Comparison of ENCODE assay signal across 9 mouse cellular contexts in the genomic region with DNA sequence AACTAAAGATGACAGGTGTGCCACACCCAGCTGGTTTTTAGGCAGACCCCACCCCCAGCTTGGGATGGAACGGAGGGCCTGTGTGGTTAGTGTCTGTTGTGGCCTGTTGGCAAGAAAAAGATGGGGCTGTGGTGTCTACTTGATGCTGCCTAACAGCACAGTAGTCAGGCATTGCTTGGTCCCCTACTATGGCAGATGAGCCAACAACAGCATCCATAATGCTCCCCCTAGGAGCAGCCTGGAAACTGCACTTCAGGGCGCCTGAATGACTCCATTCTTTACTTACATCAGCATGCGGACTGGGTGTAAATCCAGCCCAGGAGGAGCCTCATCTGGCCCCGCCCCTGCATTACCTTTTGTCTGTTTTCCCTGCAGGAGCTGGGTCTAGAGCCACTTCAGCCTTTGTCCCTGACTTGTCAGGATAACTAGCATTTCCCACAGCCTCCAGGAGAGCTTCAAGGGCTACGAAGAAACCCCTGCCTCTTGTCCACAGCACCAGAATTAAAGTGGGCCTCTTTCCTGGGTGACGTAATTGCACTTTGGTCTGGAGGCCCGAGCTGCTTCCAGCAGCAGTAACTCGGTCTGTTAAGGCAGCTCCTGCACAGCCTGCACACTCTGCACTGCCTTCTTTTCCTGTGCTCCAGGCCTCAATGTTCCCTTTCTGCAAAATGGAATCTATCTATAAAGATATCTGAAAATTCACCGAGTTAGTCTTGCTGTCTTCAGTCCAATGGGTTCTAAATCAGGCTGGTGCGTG.
A peak's percentile ranks its signal among the peaks of the same experiment; 100 is the strongest.
DNase-seq lines count a peak whose midpoint lies in the region; ATAC-seq and TF ChIP-seq lines count a peak whose summit lies in the region.
"Had no signal": no experiment of that assay in that cellular context is flagged by ENCODE, and none has a peak within 500 bp of the region (broad histone marks: within the 10 kb centered on the region; RNA-seq: fewer than 3 reads in every experiment).

No protein-coding gene starts in this region.

- H3K27me3 ChIP-seq in kidney, postnatal 0 days (ENCODE audit: insufficient read depth, low read length): no peaks in the 10 kb centered on the region
- no peaks in the 10 kb centered on the region for H3K27me3 ChIP-seq in stomach, embryonic 15.5 days (replicated peaks)

- DNase-seq in kidney, postnatal 0 days (ENCODE audit: low spot score): no peak
- DNase-seq in kidney, postnatal 14 days: no peak
- peak; percentile 72 for DNase-seq in embryo, embryonic 10.5 days (ENCODE audit: low spot score)
- no peak for DNase-seq in adipocyte (ENCODE audit: low spot score)
- DNase-seq in testis, postnatal 10 days (ENCODE audit: low spot score): no peak
- DNase-seq in heart, postnatal 36 days: no peak

- no peak overlapping the region for H3K4me3 ChIP-seq in kidney, postnatal 0 days (replicated peaks; ENCODE audit: low read depth, low read length)
- no peak overlapping the region for H3K4me3 ChIP-seq in stomach, embryonic 15.5 days (replicated peaks)
- H3K4me3 ChIP-seq: kidney, embryonic 15.5 days had no signal

- H3K9me3 ChIP-seq in kidney, postnatal 0 days (replicated peaks; ENCODE audit: low read length): no peaks in the 10 kb centered on the region
- H3K9me3 ChIP-seq in stomach, embryonic 15.5 days: no peaks in the 10 kb centered on the region
- H3K9me3 ChIP-seq: kidney, embryonic 15.5 days had no signal

- intact Hi-C loops in heart, postnatal 36 days (cut with DNase I): loop anchor here (5.0 kb wide), 2 partner anchors 353 to 708 kb away; a partner anchor contains a TSS

- H3K36me3 ChIP-seq in kidney, postnatal 0 days (ENCODE audit: insufficient read depth, low read length): no peaks in the 10 kb centered on the region
- no peaks in the 10 kb centered on the region for H3K36me3 ChIP-seq in stomach, embryonic 15.5 days
- H3K36me3 ChIP-seq: kidney, embryonic 15.5 days had no signal

- no peaks in the 10 kb centered on the region for H3K4me1 ChIP-seq in kidney, postnatal 0 days (replicated peaks; ENCODE audit: insufficient read depth, low read length)
- H3K4me1 ChIP-seq in stomach, embryonic 15.5 days: 0 out of 2 replicates have a peak, but pooled peaks cover 7% of the 10 kb centered on the region

- no peak for ATAC-seq in kidney, postnatal 0 days (replicated peaks; ENCODE audit: low FRiP score, low read depth)
- peak; percentile 19 for ATAC-seq in inflammation-experienced regulatory T-cells, adult 6 months
- ATAC-seq in stomach, embryonic 15.5 days (ENCODE audit: insufficient read depth, low FRiP score, low read depth): 0 out of 2 replicates have a peak, but pooled peaks have one; percentile 5

- 39% methylated on average over 10 of the region's 10 CpGs for WGBS in kidney, postnatal 0 days
- WGBS in stomach, embryonic 15.5 days: 45% methylated on average over 10 of the region's 10 CpGs

- H3K27ac ChIP-seq in kidney, postnatal 0 days: no peak overlapping the region
- H3K27ac ChIP-seq in stomach, embryonic 15.5 days: no peak overlapping the region
- H3K27ac ChIP-seq: kidney, embryonic 15.5 days had no signal

- no peak overlapping the region for H3K9ac ChIP-seq in kidney, postnatal 0 days (ENCODE audit: low read depth, low read length)
- H3K9ac ChIP-seq in stomach, embryonic 15.5 days: no peak overlapping the region
- H3K9ac ChIP-seq: kidney, embryonic 15.5 days had no signal

- H3K4me2 ChIP-seq in kidney, postnatal 0 days (ENCODE audit: low read length): no peak overlapping the region
- no peak overlapping the region for H3K4me2 ChIP-seq in stomach, embryonic 15.5 days
- H3K4me2 ChIP-seq: kidney, embryonic 15.5 days had no signal

- 0 out of 2 replicates have a peak, but pooled peaks have one; percentile 7 for TF ChIP-seq CTCF in kidney, postnatal 0 days (IDR thresholded peaks at IDR 0.05; ENCODE audit: low read depth)
